Mouse (Mus musculus) brain, embryonic 14.5 days (tissue): ENCODE results near the gene Ell2.

Experiments used
- CTCF ChIP-seq: fragments of 200-500 bp; IDR thresholded peaks from 2 replicates; pipeline ENCODE4 v1.5.1; 2012; ENCODE audit warnings: inconsistent platforms, mild to moderate bottlenecking, moderate library complexity, borderline replicate concordance; ENCODE audit not compliant: insufficient read depth, insufficient read length; ENCODE audit errors: extremely low read depth
- POLR2A ChIP-seq: fragments of 200-500 bp; IDR thresholded peaks from 2 replicates; pipeline ENCODE4 v1.6.1; 2012; ENCODE audit warnings: mild to moderate bottlenecking, inconsistent platforms, borderline replicate concordance; ENCODE audit not compliant: poor library complexity, insufficient read depth, insufficient read length, severe bottlenecking; ENCODE audit errors: extremely low read depth

GRCm38 (mm10) chr13:75807969-75808368 lies 101.4 kb downstream of the Ell2 start:
- no peak for TF ChIP-seq CTCF
- no peak for TF ChIP-seq POLR2A
